Mouse (Mus musculus): ENCODE measurements around the gene Fstl4. TPM values are rescaled to one million over a fixed set of nuclear protein-coding genes. Genes with fewer than 3 reads are reported as not detected.

The Fstl4 gene
- polyA plus RNA-seq, 1 experiment from 2014 or later: 7.3 TPM

DNA sequence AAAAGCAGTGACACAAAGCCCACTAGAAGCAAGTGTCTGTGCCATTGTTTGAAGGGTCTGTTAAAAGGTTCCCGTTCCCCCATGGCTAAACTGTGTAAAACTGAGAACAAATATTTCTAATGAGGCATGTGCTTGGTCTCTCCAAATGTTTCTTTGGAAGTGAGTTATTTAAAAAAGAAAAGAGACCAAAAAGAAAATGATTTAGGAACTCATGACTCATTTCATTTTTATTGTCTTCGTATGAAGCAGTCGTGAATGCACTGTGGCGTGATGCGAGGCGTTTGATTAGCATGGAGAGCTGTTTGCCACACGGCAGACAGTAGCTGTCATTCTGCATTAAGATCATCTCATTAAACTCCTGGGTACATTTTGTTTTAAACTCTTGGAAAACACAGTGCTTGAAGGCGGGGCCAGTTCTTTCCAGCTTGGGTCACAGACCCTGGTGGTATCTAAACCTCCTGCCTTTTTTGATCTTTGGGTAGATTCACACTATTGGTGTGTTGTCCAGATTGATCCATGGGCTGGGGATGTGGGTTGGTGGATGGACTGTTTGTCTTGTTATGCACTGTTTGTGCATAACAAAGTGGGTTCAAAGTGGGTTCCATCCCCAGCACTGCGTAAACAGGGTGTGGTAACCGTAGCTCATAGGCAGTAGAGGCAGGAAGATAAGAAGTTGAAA, 376.4 kb downstream of the Fstl4 start:
- H3K27me3 ChIP-seq (ENCODE audit: insufficient read depth, poor library complexity, severe bottlenecking): 0 out of 2 replicates have a peak, but pooled peaks cover 6% of the 10 kb centered on the region
- WGBS: 85% methylated on average over 10 of the region's 10 CpGs

DNA sequence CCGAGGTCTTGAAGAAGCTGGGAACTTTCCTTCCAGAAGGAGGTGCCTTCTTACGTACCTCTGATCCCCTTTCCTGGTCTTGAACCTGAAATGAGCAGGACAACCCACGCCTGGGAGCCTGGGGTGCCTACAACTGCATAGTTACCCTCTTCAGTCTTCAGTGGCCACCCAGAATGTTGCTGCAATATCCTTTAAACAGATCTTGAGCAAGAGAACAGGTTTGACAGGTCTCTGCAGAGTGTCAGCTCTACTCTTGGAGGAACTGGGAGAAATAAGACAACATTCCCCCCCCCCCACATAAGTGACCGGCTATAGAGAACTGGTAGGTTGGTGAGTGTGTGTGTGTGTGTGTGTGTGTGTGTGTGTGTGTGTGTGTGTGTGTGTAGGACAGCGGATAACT, 379.1 kb downstream of the Fstl4 start:
- H3K4me3 ChIP-seq: no peak overlapping the region
- no peak for DNase-seq (ENCODE audit: low spot score)
- H3K9me3 ChIP-seq: no peaks in the 10 kb centered on the region
- H3K4me1 ChIP-seq: no peaks in the 10 kb centered on the region
- no peaks in the 10 kb centered on the region for H3K36me3 ChIP-seq
- no peaks in the 10 kb centered on the region for H3K27me3 ChIP-seq (ENCODE audit: insufficient read depth, poor library complexity, severe bottlenecking)
- 70% methylated on average over 5 of the region's 5 CpGs for WGBS
- no peak overlapping the region for H3K27ac ChIP-seq

More for the DNA sequence above, 376.4 kb downstream of the Fstl4 start:
- H3K4me3 ChIP-seq: no peak overlapping the region
- H3K36me3 ChIP-seq: no peaks in the 10 kb centered on the region
- no peak for DNase-seq (ENCODE audit: low spot score)
- H3K4me1 ChIP-seq: no peaks in the 10 kb centered on the region
- no peaks in the 10 kb centered on the region for H3K9me3 ChIP-seq
- H3K27ac ChIP-seq: no peak overlapping the region

DNA sequence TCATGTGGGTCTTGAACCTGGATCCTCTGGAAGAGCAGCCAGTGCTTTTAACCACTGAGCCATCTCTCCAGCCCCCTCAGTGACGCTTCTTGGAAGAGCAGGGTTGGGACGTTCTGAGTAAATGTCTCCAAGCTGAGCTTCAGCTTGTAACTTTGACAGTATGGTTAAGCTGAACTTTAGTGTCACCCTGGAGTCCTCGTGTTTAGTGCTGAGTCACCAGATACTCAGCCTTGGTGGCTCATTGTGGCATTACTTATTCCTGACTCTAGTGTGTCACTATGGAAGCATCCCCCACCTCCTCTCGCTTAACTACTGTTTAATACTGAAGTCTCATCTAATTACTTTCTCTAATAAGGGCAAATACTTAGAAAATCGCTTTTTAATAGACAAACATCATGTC, 380.1 kb downstream of the Fstl4 start:
- Histone ChIP-seq H3K27ac (no peak overlapping the region), H3K4me1 (0 out of 2 replicates have a peak, but pooled peaks cover 1% of the 10 kb centered on the region), H3K9me3 (no peaks in the 10 kb centered on the region), H3K27me3 (ENCODE audit: insufficient read depth, poor library complexity, severe bottlenecking) (no peaks in the 10 kb centered on the region), H3K36me3 (no peaks in the 10 kb centered on the region), H3K4me3 (no peak overlapping the region)
- no peak for DNase-seq (ENCODE audit: low spot score)
- WGBS: 67% methylated on average over 5 of the region's 5 CpGs

GRCm38 (mm10) chr11:53146290-53146689, 381.9 kb downstream of the Fstl4 start:
- Histone ChIP-seq H3K27ac (no peak overlapping the region), H3K27me3 (ENCODE audit: insufficient read depth, poor library complexity, severe bottlenecking) (no peaks in the 10 kb centered on the region), H3K9me3 (no peaks in the 10 kb centered on the region), H3K36me3 (no peaks in the 10 kb centered on the region), H3K4me3 (no peak overlapping the region), H3K4me1 (0 out of 2 replicates have a peak, but pooled peaks cover 3% of the 10 kb centered on the region)
- no peak for DNase-seq (ENCODE audit: low spot score)
- WGBS: 39% methylated on average over 4 of the region's 4 CpGs

DNA sequence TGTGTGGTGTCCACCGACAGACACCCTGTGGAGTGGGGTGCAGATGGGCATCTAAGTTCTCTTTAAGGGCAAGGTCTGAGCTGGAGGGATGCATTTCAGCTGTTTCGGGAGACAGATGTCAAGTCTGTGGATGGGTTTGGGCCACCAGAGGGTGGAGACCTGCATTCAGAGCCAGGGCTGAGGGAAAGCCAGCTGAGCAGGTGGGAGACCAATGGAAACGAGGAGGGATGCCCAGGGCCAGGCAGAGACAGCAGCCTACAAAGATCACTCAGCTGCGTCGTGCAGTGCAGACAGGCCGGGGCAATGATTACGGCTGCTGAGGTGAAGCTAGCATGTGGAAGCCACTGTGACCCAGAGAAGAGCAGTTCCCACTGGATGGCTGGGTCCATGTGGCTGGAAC, 392.0 kb downstream of the Fstl4 start:
- WGBS: 71% methylated on average over 7 of the region's 7 CpGs
- DNase-seq (ENCODE audit: low spot score): no peak
- Histone ChIP-seq H3K4me3 (no peak overlapping the region), H3K9me3 (no peaks in the 10 kb centered on the region), H3K27me3 (ENCODE audit: insufficient read depth, poor library complexity, severe bottlenecking) (no peaks in the 10 kb centered on the region), H3K36me3 (no peaks in the 10 kb centered on the region), H3K4me1 (no peaks in the 10 kb centered on the region), H3K27ac (no peak overlapping the region)

- DNase-seq (ENCODE audit: low spot score): no peak
- Histone ChIP-seq H3K36me3 (no peaks in the 10 kb centered on the region), H3K27me3 (ENCODE audit: insufficient read depth, poor library complexity, severe bottlenecking) (no peaks in the 10 kb centered on the region), H3K27ac (no peak overlapping the region), H3K9me3 (no peaks in the 10 kb centered on the region), H3K4me1 (no peaks in the 10 kb centered on the region), H3K4me3 (no peak overlapping the region)
- WGBS: 72% methylated on average over 6 of the region's 6 CpGs
These were observed 393.3 kb downstream of the Fstl4 start for GRCm38 (mm10) chr11:53157621-53158259.

- H3K4me1 ChIP-seq: 0 out of 2 replicates have a peak, but pooled peaks cover 4% of the 10 kb centered on the region
- H3K36me3 ChIP-seq: no peaks in the 10 kb centered on the region
- no peak overlapping the region for H3K4me3 ChIP-seq
- no peaks in the 10 kb centered on the region for H3K27me3 ChIP-seq (ENCODE audit: insufficient read depth, poor library complexity, severe bottlenecking)
- 74% methylated on average over 6 of the region's 6 CpGs for WGBS
- no peak for DNase-seq (ENCODE audit: low spot score)
- H3K27ac ChIP-seq: no peak overlapping the region
- H3K9me3 ChIP-seq: no peaks in the 10 kb centered on the region
These were observed 398.0 kb downstream of the Fstl4 start for GRCm38 (mm10) chr11:53162385-53162784.

GRCm38 (mm10) chr11:53166478-53166877, 402.0 kb downstream of the Fstl4 start:
- H3K36me3 ChIP-seq: peaks cover 2% of the 10 kb centered on the region; the same call in 1 of the 2 replicates
- H3K4me1 ChIP-seq: 0 out of 2 replicates have a peak, but pooled peaks cover 4% of the 10 kb centered on the region
- WGBS: 53% methylated on average over 2 of the region's 2 CpGs
- H3K27ac ChIP-seq: no peak overlapping the region
- DNase-seq (ENCODE audit: low spot score): no peak
- H3K4me3 ChIP-seq: no peak overlapping the region
- no peaks in the 10 kb centered on the region for H3K27me3 ChIP-seq (ENCODE audit: insufficient read depth, poor library complexity, severe bottlenecking)
- no peaks in the 10 kb centered on the region for H3K9me3 ChIP-seq

DNA sequence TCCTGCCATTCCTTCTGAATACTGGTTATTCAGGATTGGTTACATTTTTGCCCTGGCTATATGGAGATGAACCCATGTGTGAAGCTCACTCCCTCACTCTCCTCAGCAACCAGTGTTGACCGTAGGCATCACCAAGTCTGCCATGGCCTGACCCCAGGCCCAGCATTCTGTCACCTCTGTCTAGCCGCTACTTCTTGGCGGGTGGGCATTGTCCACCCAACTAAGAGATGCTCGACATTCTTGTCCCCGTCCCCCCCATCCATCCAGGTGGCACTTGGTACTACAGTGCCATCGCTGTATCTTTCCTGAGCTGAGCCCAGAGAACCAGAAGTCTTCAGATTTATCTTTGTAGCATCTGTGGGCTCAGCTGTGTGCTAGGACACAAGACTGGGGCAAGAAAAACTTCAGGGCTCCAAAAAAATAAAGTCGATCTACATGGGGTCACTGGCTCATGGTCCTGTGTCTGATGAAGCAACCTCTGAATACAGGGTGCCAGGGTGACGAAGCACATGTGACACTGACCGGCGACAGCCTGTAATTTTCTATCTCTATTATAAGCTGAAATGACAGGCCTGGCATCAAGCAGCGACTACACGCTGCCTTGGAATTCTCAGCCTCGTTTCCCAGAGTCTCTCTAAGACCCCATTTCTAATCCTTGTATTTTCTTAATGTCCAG, 417.9 kb downstream of the Fstl4 start:
- DNase-seq (ENCODE audit: low spot score): peak; percentile 58
- 78% methylated on average over 13 of the region's 13 CpGs for WGBS
- H3K27ac ChIP-seq: no peak overlapping the region

GRCm38 (mm10) chr11:53182858-53183257, 418.4 kb downstream of the Fstl4 start:
- 49% methylated on average over 4 of the region's 4 CpGs for WGBS
- no peaks in the 10 kb centered on the region for H3K9me3 ChIP-seq
- H3K4me1 ChIP-seq: peaks cover 27% of the 10 kb centered on the region
- DNase-seq (ENCODE audit: low spot score): no peak
- H3K27me3 ChIP-seq (ENCODE audit: insufficient read depth, poor library complexity, severe bottlenecking): no peaks in the 10 kb centered on the region
- peak overlapping the region; percentile 62 for H3K27ac ChIP-seq
- 0 out of 2 replicates have a peak, but pooled peaks cover 3% of the 10 kb centered on the region for H3K36me3 ChIP-seq
- no peak overlapping the region for H3K4me3 ChIP-seq

More for the DNA sequence above, 417.9 kb downstream of the Fstl4 start:
- peaks cover 27% of the 10 kb centered on the region for H3K4me1 ChIP-seq
- no peaks in the 10 kb centered on the region for H3K27me3 ChIP-seq (ENCODE audit: insufficient read depth, poor library complexity, severe bottlenecking)
- 0 out of 2 replicates have a peak, but pooled peaks cover 3% of the 10 kb centered on the region for H3K36me3 ChIP-seq
- no peaks in the 10 kb centered on the region for H3K9me3 ChIP-seq
- H3K4me3 ChIP-seq: no peak overlapping the region

DNA sequence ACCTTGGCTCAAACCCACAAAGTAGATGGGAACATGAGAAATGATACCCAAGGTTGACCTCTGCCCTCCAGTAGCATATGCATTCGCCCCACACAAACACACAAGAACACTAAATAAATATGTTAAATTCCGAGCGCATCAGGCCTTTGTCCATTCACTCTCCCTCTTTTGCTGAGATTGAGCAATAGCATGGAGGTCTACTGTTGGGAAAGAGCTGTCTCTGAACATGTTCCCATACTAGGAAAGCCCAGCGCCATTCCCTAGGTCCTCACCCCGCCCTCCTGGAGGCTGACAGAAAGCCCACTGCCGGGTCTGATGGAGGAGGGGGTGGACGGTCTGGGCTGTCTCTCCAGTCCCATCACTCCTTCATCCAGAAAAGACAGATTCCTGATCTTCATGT, 419.6 kb downstream of the Fstl4 start:
- WGBS: 91% methylated on average over 7 of the region's 7 CpGs
- Histone ChIP-seq H3K27me3 (ENCODE audit: insufficient read depth, poor library complexity, severe bottlenecking) (no peaks in the 10 kb centered on the region), H3K9me3 (no peaks in the 10 kb centered on the region), H3K4me1 (peaks cover 27% of the 10 kb centered on the region), H3K4me3 (no peak overlapping the region), H3K36me3 (no peaks in the 10 kb centered on the region), H3K27ac (no peak overlapping the region)
- DNase-seq (ENCODE audit: low spot score): no peak

- no peak overlapping the region for H3K4me3 ChIP-seq
- WGBS: 75% methylated on average over 5 of the region's 5 CpGs
- DNase-seq (ENCODE audit: low spot score): no peak
- no peaks in the 10 kb centered on the region for H3K27me3 ChIP-seq (ENCODE audit: insufficient read depth, poor library complexity, severe bottlenecking)
- H3K27ac ChIP-seq: no peak overlapping the region
- no peaks in the 10 kb centered on the region for H3K36me3 ChIP-seq
- H3K9me3 ChIP-seq: no peaks in the 10 kb centered on the region
- H3K4me1 ChIP-seq: peaks cover 27% of the 10 kb centered on the region
These were observed 420.3 kb downstream of the Fstl4 start for GRCm38 (mm10) chr11:53184698-53185097.
